Mouse (Mus musculus) embryonic facial prominence, embryonic 15.5 days (tissue): Measurements from ENCODE around the gene Olfr399. TPM values are rescaled to one million over a fixed set of nuclear protein-coding genes. Genes with fewer than 3 reads are reported as not detected.

Experiments
- ATAC-seq: fragments of 200-750 bp; cut with Nextera tagmentation; 2 replicates; pipeline ENCODE4 v1.8.0; 2017; ENCODE audit warnings: low read depth, moderate TSS enrichment; ENCODE audit not compliant: insufficient number of reproducible peaks, low FRiP score, low TSS enrichment
- H3K27ac ChIP-seq: fragments of 300-500 bp; sonication (generic); replicated peaks from 2 replicates; pipeline ENCODE4 v1.5.1; 2015; ENCODE audit warnings: mild to moderate bottlenecking, inconsistent platforms
- H3K27me3 ChIP-seq: fragments of 300-500 bp; sonication (generic); 2 replicates; pipeline ENCODE4 v1.6.1; 2015; ENCODE audit warnings: inconsistent platforms
- H3K36me3 ChIP-seq: fragments of 300-500 bp; sonication (generic); 2 replicates; pipeline ENCODE4 v1.6.1; 2015; ENCODE audit warnings: mild to moderate bottlenecking, inconsistent platforms
- H3K4me1 ChIP-seq: fragments of 300-500 bp; sonication (generic); 2 replicates; pipeline ENCODE4 v1.6.1; 2015; ENCODE audit warnings: inconsistent platforms
- H3K4me2 ChIP-seq: fragments of 300-500 bp; sonication (generic); replicated peaks from 2 replicates; pipeline ENCODE4 v1.6.1; 2015; ENCODE audit warnings: mild to moderate bottlenecking, inconsistent platforms
- H3K4me3 ChIP-seq: fragments of 300-500 bp; sonication (generic); replicated peaks from 2 replicates; pipeline ENCODE4 v1.5.1; 2015; ENCODE audit warnings: mild to moderate bottlenecking, inconsistent platforms
- H3K9ac ChIP-seq: fragments of 300-500 bp; sonication (generic); 2 replicates; pipeline ENCODE4 v1.6.1; 2015; ENCODE audit warnings: inconsistent platforms
- H3K9me3 ChIP-seq: fragments of 300-500 bp; sonication (generic); replicated peaks from 2 replicates; pipeline ENCODE4 v1.6.1; 2016; ENCODE audit warnings: inconsistent platforms
- WGBS: fragments of 180-500 bp; shearing (Covaris S2); methylation state at CpG from one replicate; pipeline ENCODE4 v1.1.7; 2015; 5-methylcytosine and 5-hydroxymethylcytosine counted together
- polyA plus RNA-seq: library from polyadenylated mRNA; unstranded; fragments of >200 nt; fragmentation: Nextera tagmentation; extraction: Ambion mirVana; gene quantifications from 2 replicates; pipeline ENCODE4 v1.2.1, GENCODE M21; 2015

The Olfr399 gene
- 0.18 and 0.57 TPM in 2 replicates for polyA plus RNA-seq

DNA sequence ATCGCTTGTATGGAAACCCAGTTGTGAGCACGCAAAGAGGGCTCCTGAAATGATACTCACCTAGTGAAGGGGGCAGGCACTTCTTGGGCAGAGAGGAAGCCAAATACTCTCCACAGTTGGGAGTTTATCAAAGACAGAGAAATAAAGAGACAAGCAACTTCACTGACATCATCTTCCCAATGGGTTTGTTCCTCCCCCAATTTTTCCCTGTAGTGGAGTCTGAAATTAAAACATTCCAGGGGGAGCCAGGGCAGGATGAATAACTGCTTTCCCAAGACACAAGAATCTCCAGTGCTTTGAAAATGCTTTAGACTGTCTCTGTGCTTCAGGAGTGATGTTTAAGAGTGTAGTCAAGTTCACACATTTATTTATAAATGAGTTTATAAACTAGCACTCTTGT, at the start of gene Olfr399, which contains the start of gene Olfr139:
Gene Olfr399, minus strand, starts transcription at position 165 of the 400 bp plus-strand sequence.
Gene Olfr139, minus strand, starts transcription at position 101 of the 400 bp plus-strand sequence.
- no peak within 1 kb of the TSS for H3K4me3 ChIP-seq
- H3K4me1 ChIP-seq = no peaks in the 10 kb centered on the region
- no peak within 1 kb of the TSS for H3K4me2 ChIP-seq
- no peaks in the 10 kb centered on the region for H3K27me3 ChIP-seq
- WGBS = 86% methylated on average over 2 of the region's 2 CpGs
- H3K27ac ChIP-seq = no peak within 1 kb of the TSS
- no peak for ATAC-seq
- H3K9me3 ChIP-seq = no peaks in the 10 kb centered on the region
- no peak within 1 kb of the TSS for H3K9ac ChIP-seq
- no peaks in the 10 kb centered on the region for H3K36me3 ChIP-seq

DNA sequence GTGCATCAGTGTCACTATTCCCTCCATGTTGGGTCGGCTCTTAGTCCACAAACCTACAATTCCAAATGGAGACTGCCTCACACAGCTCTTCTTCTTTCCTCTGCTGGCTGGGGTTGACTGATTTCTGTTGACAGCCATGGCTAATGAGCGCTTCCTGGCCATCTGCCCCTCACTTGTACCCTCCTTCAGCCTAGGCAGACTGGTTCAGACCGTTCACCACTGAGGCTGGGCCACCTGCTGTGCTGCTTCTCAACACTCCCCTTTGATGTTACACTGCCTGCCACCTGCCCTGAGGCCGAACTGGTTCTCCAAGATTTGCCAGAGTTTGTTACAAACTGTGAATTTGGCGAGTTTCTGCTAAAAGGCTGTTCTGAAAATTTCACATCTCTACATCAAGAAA, 48.7 kb upstream of the Olfr399 start:
- no peak for ATAC-seq
- Histone ChIP-seq H3K4me3 (no peak overlapping the region), H3K4me2 (no peak overlapping the region), H3K36me3 (no peaks in the 10 kb centered on the region), H3K4me1 (no peaks in the 10 kb centered on the region), H3K9ac (no peak overlapping the region), H3K9me3 (0 out of 2 replicates have a peak, but pooled peaks cover 5% of the 10 kb centered on the region), H3K27me3 (no peaks in the 10 kb centered on the region), H3K27ac (no peak overlapping the region)
- 24% methylated on average over 5 of the region's 5 CpGs for WGBS

DNA sequence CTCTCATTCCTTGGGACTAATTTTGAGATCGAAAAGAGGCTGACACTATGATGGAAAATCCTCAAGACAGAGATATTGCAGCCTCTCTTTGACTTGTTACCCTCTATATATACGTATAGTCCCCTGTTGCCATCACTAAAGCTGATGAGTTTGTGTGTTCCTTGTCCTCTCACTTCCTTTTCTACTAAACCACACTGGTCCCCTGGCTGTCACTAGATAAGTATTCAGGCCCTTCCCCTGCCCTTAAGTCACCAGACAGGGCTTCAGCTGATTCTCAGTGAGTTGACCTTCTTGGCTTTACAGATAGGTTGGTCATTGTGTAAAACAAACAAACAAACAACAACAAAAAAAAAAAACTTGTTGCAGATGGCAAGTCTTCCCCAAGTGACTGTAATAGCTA, 45.1 kb upstream of the Olfr399 start:
- no peak overlapping the region for H3K4me3 ChIP-seq
- no peaks in the 10 kb centered on the region for H3K27me3 ChIP-seq
- H3K36me3 ChIP-seq = no peaks in the 10 kb centered on the region
- H3K27ac ChIP-seq = no peak overlapping the region
- H3K4me2 ChIP-seq = no peak overlapping the region
- no peaks in the 10 kb centered on the region for H3K9me3 ChIP-seq
- WGBS = 42% methylated on average over 2 of the region's 2 CpGs
- no peaks in the 10 kb centered on the region for H3K4me1 ChIP-seq
- no peak overlapping the region for H3K9ac ChIP-seq
- no peak for ATAC-seq

DNA sequence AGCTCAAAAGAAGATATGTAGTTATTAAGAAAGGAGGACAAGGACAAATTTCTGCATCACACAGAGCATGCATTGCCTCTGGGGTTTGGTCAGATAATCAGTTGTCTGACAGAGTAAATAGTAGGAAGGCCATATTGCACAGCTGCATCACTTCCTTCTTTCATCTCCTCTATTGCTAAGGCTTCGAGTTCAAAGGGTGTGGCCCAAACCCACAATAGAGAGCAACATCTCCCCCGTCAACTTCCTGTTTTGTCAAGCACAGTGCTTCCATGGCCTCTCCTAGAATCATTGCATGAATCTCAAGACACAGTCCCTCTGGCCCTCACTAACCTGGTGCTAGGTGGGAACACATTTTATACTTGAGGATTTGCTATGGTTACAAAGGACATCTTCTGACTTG, 44.3 kb upstream of the Olfr399 start:
- no peak overlapping the region for H3K27ac ChIP-seq
- 72% methylated on average over 2 of the region's 2 CpGs for WGBS
- ATAC-seq = no peak

DNA sequence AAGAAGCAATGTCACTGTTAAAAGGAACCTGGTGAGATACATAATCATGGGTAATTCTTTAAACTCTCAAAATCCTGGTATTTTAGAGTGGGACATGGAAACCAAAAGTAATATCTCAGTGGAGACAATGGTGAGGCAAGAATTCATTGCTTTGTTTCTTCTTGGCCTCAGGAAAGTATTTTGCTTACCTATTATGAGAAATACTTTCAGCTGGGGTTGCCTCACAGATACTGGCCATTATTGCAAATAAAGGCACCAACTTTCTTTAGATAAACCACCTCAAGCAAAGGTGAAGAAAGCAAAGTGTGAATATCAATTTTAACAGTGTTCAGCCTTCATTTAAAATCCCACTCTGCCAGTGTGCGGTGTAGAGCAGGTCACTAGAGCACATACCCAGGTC, 13.2 kb upstream of the Olfr399 start, which contains the start of gene Zfp616:
Gene Zfp616, plus strand, starts transcription at position 301 of the 400 bp plus-strand sequence.
- no peaks in the 10 kb centered on the region for H3K27me3 ChIP-seq
- no peak within 1 kb of the TSS for H3K4me2 ChIP-seq
- no peaks in the 10 kb centered on the region for H3K9me3 ChIP-seq
- no peaks in the 10 kb centered on the region for H3K4me1 ChIP-seq
- no peak within 1 kb of the TSS for H3K27ac ChIP-seq
- no peaks in the 10 kb centered on the region for H3K36me3 ChIP-seq
- no peak within 1 kb of the TSS for H3K4me3 ChIP-seq
- ATAC-seq = no peak
- H3K9ac ChIP-seq = no peak within 1 kb of the TSS
- 97% methylated on average over 1 of the region's 1 CpGs for WGBS

More for the DNA sequence above, 44.3 kb upstream of the Olfr399 start:
- no peaks in the 10 kb centered on the region for H3K36me3 ChIP-seq
- no peaks in the 10 kb centered on the region for H3K27me3 ChIP-seq
- H3K4me2 ChIP-seq = no peak overlapping the region
- H3K4me3 ChIP-seq = no peak overlapping the region
- H3K9me3 ChIP-seq = no peaks in the 10 kb centered on the region
- no peak overlapping the region for H3K9ac ChIP-seq
- no peaks in the 10 kb centered on the region for H3K4me1 ChIP-seq

DNA sequence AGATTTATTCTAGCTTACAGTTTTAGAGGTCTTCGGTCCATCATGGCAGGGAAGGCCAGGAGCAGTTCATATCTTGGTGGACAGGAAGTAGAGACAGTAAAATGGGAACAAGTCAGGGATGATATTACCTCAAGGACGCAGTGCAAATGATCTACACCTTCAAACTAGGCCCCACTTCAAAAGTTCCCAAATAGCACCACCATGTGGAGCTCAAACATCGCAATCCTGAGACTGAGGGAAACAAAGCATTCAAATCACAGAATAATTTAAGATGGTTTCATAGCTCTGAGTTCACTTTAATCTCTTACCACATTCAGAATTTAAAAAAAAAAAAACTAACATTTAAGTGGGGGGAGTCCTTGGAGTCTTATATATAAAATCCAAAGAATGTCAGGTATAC, 5.1 kb downstream of the Olfr399 start:
- Histone ChIP-seq H3K27me3 (no peaks in the 10 kb centered on the region), H3K4me1 (no peaks in the 10 kb centered on the region), H3K36me3 (no peaks in the 10 kb centered on the region), H3K9ac (no peak overlapping the region), H3K4me3 (no peak overlapping the region), H3K9me3 (no peaks in the 10 kb centered on the region), H3K27ac (no peak overlapping the region), H3K4me2 (no peak overlapping the region)
- ATAC-seq = no peak
- 69% methylated on average over 3 of the region's 3 CpGs for WGBS

Other genes starting within 250 kb of the Olfr399 start
- 0.04 and 0.05 TPM in 2 replicates for gene Olfr392, start 239.6 kb downstream of the Olfr399 start, polyA plus RNA-seq
- 0.25 TPM in 1 of 2 replicates, not detected in the other for gene Olfr393, start 205.2 kb downstream of the Olfr399 start, polyA plus RNA-seq
- not detected in 2 replicates for gene Olfr394, start 165.8 kb downstream of the Olfr399 start, polyA plus RNA-seq
- gene Olfr395, start 147.3 kb downstream of the Olfr399 start, polyA plus RNA-seq = 0.29 TPM in 1 of 2 replicates, not detected in the other
- 0.11 and 0.44 TPM in 2 replicates for gene Olfr23, start 119.9 kb downstream of the Olfr399 start, polyA plus RNA-seq
- 0.04 TPM in 1 of 2 replicates, not detected in the other for gene Olfr397, start 95.8 kb downstream of the Olfr399 start, polyA plus RNA-seq
- gene Olfr398, start 66.2 kb downstream of the Olfr399 start, polyA plus RNA-seq = not detected in 2 replicates
- gene Olfr139, start 64 bp downstream of the Olfr399 start, polyA plus RNA-seq = 0.13 and 0.24 TPM in 2 replicates
- not detected in 2 replicates for gene Zfp616, start 13.3 kb upstream of the Olfr399 start, polyA plus RNA-seq
- gene Olfr401, start 57.1 kb upstream of the Olfr399 start, polyA plus RNA-seq = not detected in 2 replicates
- 0.05 TPM in 1 of 2 replicates, not detected in the other for gene Olfr402, start 96.9 kb upstream of the Olfr399 start, polyA plus RNA-seq
- gene Olfr403, start 129.6 kb upstream of the Olfr399 start, polyA plus RNA-seq = not detected in 2 replicates
- gene Olfr43, start 154.8 kb upstream of the Olfr399 start, polyA plus RNA-seq = not detected in 2 replicates
- not detected in 2 replicates for gene Olfr406, start 203.2 kb upstream of the Olfr399 start, polyA plus RNA-seq
- 0.12 TPM in 1 of 2 replicates, not detected in the other for gene Olfr59, start 227.1 kb upstream of the Olfr399 start, polyA plus RNA-seq